Mouse (Mus musculus): Measurements from ENCODE around the gene Galnt9. TPM values are rescaled to one million over a fixed set of nuclear protein-coding genes. Genes with fewer than 3 reads are reported as not detected.

Gene Galnt9
- polyA plus RNA-seq, 2 experiments, result 0.03 TPM; not detected in 1

DNA sequence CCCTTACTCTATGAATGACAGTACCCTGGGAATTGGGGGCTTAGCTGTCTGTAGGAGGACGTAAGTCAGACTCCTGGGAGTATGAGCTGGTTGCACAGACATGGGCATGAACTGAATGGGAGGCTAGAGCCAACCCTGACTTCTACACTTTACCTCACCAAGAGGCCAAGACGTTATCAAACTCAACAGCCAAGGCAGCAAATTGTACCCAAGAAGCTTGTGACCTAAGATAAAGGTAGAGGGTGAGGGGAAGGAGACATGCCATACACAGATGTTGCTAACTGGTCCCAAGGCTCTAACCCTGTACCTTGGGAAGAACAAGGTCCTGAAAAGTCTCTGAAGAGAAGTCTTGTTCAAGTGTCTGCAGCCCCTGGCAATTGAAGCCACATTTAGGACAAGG lies 23.4 kb downstream of the Galnt9 start:
- H3K27me3 ChIP-seq (ENCODE audit: control insufficient read depth, insufficient read depth, low read length), result no peaks in the 10 kb centered on the region
- H3K4me1 ChIP-seq (replicated peaks; ENCODE audit: control insufficient read depth in 2 of 2, insufficient read depth in 2 of 2, low read length in 1 of 2), result peaks cover 0 to 11% of the 10 kb centered on the region in 2 experiments; a peak in 2 of 4 replicates
- TF ChIP-seq EP300 (IDR thresholded peaks at IDR 0.05; ENCODE audit: low read depth) (peak; percentile 52), CTCF (IDR thresholded peaks at IDR 0.05; ENCODE audit: low read depth) (no peak)
- ATAC-seq (ENCODE audit: insufficient read depth), result peak; percentile 77; the same call in 1 of the 2 replicates
- 36% methylated on average over 2 of the region's 2 CpGs for WGBS (ENCODE audit: insufficient replicate concordance)
- H3K27ac ChIP-seq, result no peak overlapping the region
- H3K4me3 ChIP-seq (ENCODE audit: insufficient read depth in 1 of 2, low read depth in 2 of 2, low read length in 2 of 2), result no peak overlapping the region
- no peak for DNase-seq (ENCODE audit: low read depth in 3 of 3, low spot score in 3 of 3)
- no peaks in the 10 kb centered on the region for H3K9me3 ChIP-seq (ENCODE audit: control insufficient read depth, low read length)
- H3K4me2 ChIP-seq (ENCODE audit: low read depth), result peak overlapping the region; percentile 24; the same call in 1 of the 2 replicates
- H3K9ac ChIP-seq (replicated peaks), result no peak overlapping the region
- no peaks in the 10 kb centered on the region for H3K36me3 ChIP-seq (replicated peaks; ENCODE audit: control insufficient read depth, insufficient read depth, low read depth)

DNA sequence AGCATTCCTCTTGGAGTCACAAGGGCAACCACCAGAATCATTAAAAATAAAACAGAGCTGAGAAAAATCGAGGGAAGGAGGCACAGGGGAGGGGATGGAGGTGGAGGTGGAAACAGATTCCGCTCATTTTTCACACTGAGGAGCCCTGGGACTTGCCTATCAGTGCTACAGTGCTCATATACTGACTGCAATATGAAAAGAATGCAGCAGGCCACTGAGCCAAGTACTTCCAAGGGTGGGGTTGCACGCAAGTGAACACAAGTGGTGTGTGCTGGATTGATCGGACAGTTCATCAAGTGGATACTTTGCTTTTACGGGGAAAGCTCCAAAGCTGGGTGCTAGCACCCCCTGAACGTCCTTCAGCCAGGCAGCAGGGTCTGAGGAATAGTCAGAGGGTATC lies 30.7 kb downstream of the Galnt9 start:
- ATAC-seq (ENCODE audit: insufficient read depth), result no peak

DNA sequence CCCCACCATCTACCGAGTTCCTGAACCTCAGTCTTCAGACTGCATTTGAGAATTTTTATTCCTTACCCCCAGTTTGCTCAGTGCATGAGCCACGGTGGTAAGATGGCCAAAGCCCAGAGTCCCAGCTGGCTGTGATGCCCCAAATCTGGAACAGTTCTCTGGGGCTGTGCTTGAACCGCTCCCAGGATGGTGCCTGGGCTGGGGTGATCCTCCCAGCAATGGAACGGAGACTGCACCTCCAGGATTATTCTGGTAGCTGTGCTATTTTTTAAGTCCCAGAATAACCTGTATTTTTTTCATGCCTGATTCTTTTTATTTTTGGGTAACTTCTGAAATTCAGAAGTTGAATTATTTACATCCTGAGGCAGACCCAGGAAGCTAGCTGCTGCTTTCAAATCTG lies 35.1 kb downstream of the Galnt9 start:
- no peaks in the 10 kb centered on the region for H3K9me3 ChIP-seq (ENCODE audit: control insufficient read depth, low read length)
- no peaks in the 10 kb centered on the region for H3K4me1 ChIP-seq (replicated peaks; ENCODE audit: control insufficient read depth in 2 of 2, insufficient read depth in 2 of 2, low read length in 1 of 2)
- TF ChIP-seq EP300 (IDR thresholded peaks at IDR 0.05; ENCODE audit: low read depth), result no peak
- TF ChIP-seq CTCF (IDR thresholded peaks at IDR 0.05; ENCODE audit: low read depth), result no peak
- no peak overlapping the region for H3K4me2 ChIP-seq (ENCODE audit: low read depth)
- ATAC-seq (ENCODE audit: insufficient read depth) (no peak), DNase-seq (ENCODE audit: low read depth in 3 of 3, low spot score in 3 of 3) (no peak)
- H3K36me3 ChIP-seq (replicated peaks; ENCODE audit: control insufficient read depth, insufficient read depth, low read depth), result no peaks in the 10 kb centered on the region
- H3K4me3 ChIP-seq (ENCODE audit: insufficient read depth in 1 of 2, low read depth in 2 of 2, low read length in 2 of 2), result no peak overlapping the region
- no peak overlapping the region for H3K27ac ChIP-seq
- no peak overlapping the region for H3K9ac ChIP-seq (replicated peaks)
- WGBS (ENCODE audit: insufficient replicate concordance), result 65% methylated on average over 4 of the region's 4 CpGs
- H3K27me3 ChIP-seq (ENCODE audit: control insufficient read depth, insufficient read depth, low read length), result no peaks in the 10 kb centered on the region

More for the DNA sequence above, 30.7 kb downstream of the Galnt9 start:
- H3K4me3 ChIP-seq (ENCODE audit: insufficient read depth in 1 of 2, low read depth in 2 of 2, low read length in 2 of 2), result no peak overlapping the region
- H3K27me3 ChIP-seq (ENCODE audit: control insufficient read depth, insufficient read depth, low read length), result no peaks in the 10 kb centered on the region
- no peaks in the 10 kb centered on the region for H3K9me3 ChIP-seq (ENCODE audit: control insufficient read depth, low read length)
- TF ChIP-seq CTCF (IDR thresholded peaks at IDR 0.05; ENCODE audit: low read depth) (no peak), EP300 (IDR thresholded peaks at IDR 0.05; ENCODE audit: low read depth) (no peak)
- no peak overlapping the region for H3K9ac ChIP-seq (replicated peaks)
- H3K27ac ChIP-seq, result no peak overlapping the region
- no peaks in the 10 kb centered on the region for H3K36me3 ChIP-seq (replicated peaks; ENCODE audit: control insufficient read depth, insufficient read depth, low read depth)
- 54% methylated on average over 6 of the region's 6 CpGs for WGBS (ENCODE audit: insufficient replicate concordance)
- no peak overlapping the region for H3K4me2 ChIP-seq (ENCODE audit: low read depth)
- no peaks in the 10 kb centered on the region for H3K4me1 ChIP-seq (replicated peaks; ENCODE audit: control insufficient read depth in 2 of 2, insufficient read depth in 2 of 2, low read length in 1 of 2)
- DNase-seq (ENCODE audit: low read depth in 3 of 3, low spot score in 3 of 3), result no peak

DNA sequence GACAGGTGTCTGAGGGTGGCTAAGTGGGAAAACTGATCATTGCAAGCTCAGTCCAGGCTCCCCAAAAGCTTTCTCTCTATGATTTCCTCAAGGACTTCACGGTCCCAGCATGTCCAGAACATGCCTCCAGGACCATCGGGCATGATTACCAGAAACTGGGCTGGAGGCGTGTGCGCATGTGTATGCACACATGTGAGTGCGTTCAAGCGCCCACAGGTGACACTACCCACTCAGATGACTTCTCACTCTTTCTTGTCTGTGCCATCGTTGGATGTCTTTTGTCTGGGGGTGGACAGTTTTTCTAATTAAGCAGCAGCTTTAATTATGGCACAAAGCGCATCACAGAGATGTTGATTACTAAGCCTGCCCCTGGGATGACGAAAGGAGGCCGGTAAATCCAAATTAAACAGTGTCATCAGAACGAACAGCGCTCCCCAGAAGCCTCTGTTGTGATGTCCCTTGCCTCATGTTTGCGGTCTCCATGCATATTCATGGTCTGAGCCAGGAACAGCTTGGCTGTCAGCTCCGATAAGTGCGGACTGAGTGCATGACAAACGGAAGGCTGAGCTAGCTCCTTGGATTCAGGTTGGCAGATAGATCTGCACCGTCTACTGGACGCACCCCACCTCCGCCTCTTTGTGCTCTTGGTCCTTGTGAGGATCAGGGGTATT lies 36.5 kb downstream of the Galnt9 start:
- H3K36me3 ChIP-seq (replicated peaks; ENCODE audit: control insufficient read depth, insufficient read depth, low read depth), result no peaks in the 10 kb centered on the region
- ATAC-seq (ENCODE audit: insufficient read depth) (no peak), DNase-seq (ENCODE audit: low read depth in 3 of 3, low spot score in 3 of 3) (no peak)
- 72% methylated on average over 19 of the region's 19 CpGs for whole genome bisulfite sequencing (ENCODE audit: insufficient replicate concordance)
- no peak overlapping the region for H3K9ac ChIP-seq (replicated peaks)
- H3K4me3 ChIP-seq (ENCODE audit: insufficient read depth in 1 of 2, low read depth in 2 of 2, low read length in 2 of 2), result no peak overlapping the region
- H3K4me1 ChIP-seq (replicated peaks; ENCODE audit: control insufficient read depth in 2 of 2, insufficient read depth in 2 of 2, low read length in 1 of 2), result no peaks in the 10 kb centered on the region
- H3K27ac ChIP-seq, result no peak overlapping the region
- no peak overlapping the region for H3K4me2 ChIP-seq (ENCODE audit: low read depth)
- TF ChIP-seq CTCF (IDR thresholded peaks at IDR 0.05; ENCODE audit: low read depth), result no peak
- TF ChIP-seq EP300 (IDR thresholded peaks at IDR 0.05; ENCODE audit: low read depth), result no peak
- no peaks in the 10 kb centered on the region for H3K27me3 ChIP-seq (ENCODE audit: control insufficient read depth, insufficient read depth, low read length)
- H3K9me3 ChIP-seq (ENCODE audit: control insufficient read depth, low read length), result no peaks in the 10 kb centered on the region

DNA sequence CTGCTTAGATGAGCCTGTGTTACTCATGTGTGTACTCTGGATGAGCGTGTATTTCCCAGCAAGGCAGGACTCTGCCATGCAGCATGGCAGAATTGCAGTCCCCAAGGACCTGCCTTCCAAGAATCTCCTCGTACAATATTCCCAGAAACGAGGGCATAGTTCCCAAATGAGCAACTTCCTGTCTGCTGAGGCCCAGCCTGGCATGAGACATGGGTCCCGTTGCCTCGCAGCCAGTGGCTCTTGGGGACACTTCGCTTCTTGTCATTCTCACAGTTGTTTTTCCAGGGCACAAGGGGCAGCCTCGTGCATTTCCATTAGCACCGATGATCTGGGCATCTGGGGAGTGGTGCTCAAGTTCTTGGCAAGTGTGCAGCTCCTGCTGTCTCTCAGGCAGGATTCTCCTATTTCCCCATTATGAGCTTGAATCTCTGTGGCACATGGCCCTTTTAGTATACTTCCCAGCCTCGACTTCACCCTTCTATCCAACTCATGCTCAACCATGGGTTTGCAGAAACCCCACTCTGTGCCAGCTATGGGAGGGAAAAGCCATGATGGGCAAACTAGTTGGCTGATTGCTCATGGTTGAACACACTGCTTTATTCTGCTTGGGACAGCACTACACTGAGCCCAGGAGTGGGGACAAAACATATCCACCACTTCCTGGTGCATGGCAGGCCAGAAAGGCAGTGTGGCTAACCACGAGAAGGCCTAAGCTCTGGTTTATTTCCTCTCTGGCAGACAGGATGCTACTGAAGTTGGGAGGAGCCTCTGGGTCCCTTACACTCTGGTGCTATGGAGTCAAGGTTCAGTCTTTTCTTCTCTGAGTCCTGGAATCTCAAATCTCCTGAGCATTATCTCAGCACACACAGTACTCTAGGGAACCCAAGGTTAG lies 38.7 kb downstream of the Galnt9 start:
- Histone ChIP-seq H3K4me2 (ENCODE audit: low read depth) (no peak overlapping the region), H3K27me3 (ENCODE audit: control insufficient read depth, insufficient read depth, low read length) (no peaks in the 10 kb centered on the region), H3K4me1 (replicated peaks; ENCODE audit: control insufficient read depth in 2 of 2, insufficient read depth in 2 of 2, low read length in 1 of 2) (no peaks in the 10 kb centered on the region), H3K4me3 (ENCODE audit: insufficient read depth in 1 of 2, low read depth in 2 of 2, low read length in 2 of 2) (no peak overlapping the region), H3K9me3 (ENCODE audit: control insufficient read depth, low read length) (no peaks in the 10 kb centered on the region), H3K27ac (no peak overlapping the region), H3K36me3 (replicated peaks; ENCODE audit: control insufficient read depth, insufficient read depth, low read depth) (no peaks in the 10 kb centered on the region), H3K9ac (replicated peaks) (no peak overlapping the region)
- DNase-seq (ENCODE audit: low read depth in 3 of 3, low spot score in 3 of 3) (no peak), ATAC-seq (ENCODE audit: insufficient read depth) (no peak)
- WGBS (ENCODE audit: insufficient replicate concordance), result 39% methylated on average over 10 of the region's 10 CpGs
- TF ChIP-seq EP300 (IDR thresholded peaks at IDR 0.05; ENCODE audit: low read depth) (no peak), CTCF (IDR thresholded peaks at IDR 0.05; ENCODE audit: low read depth) (no peak)
